Mouse (Mus musculus) CD4-positive, CD25-positive, alpha-beta regulatory T cell, adult 9 weeks (primary cell): ENCODE measurements around the gene Carmil1. TPM values are rescaled to one million over a fixed set of nuclear protein-coding genes. Genes with fewer than 3 reads are reported as not detected.

Source experiments
- polyA plus RNA-seq: library from polyadenylated mRNA; unstranded; fragments of 100-300 nt; shearing (Covaris generic); gene quantifications from one replicate; pipeline ENCODE4 v1.2.1, GENCODE M21; 2017

Gene Carmil1
- 0.98 TPM for polyA plus RNA-seq

DNA sequence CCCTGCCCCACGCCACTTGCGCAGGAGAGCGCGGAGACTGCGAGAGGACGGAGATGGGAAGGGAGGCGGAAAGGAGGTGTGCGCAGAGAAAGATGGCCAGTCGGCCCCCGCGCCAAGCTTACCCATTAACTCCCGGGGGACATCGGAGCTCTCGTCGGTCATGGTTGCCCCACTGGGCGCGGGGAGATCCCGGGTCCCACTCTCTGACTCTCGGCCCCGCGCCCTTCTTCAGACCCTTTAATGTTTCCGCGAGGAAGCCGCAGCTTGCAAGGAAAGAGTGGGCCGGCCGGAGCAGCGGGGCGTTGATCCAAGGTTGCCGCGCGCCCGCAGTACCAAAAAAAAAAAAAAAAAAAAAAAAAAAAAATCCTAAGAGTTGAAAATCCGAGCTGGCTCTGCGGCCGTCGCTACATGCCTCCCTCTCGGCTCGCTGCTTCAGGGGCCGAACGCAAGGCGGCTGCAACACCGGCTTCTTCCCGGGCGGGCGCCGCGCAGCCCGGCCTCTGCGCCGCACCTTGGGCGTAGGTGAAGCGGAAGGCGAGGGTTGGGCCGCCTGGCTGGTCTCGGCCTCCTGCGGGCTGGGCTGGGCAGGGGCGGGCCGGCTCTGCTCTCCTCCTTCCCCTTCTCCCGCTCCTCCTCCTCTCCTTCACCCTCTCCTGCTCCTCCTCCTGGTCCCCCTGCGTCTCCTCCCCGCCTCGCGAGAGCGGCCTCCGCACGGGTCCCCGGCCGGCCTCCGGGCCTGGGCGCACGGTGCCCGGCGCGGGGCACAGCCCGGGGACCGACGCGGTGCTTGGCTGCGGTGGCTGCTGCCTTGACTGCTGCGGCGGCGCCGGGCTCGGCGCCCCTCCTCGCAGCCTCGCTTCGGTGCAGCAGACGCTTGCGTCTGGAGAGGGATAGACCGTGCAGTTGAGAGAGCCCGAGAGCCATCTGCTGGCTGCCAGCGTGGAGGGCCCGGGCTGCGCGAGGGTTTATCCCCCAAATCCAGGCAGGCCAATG lies at the start of gene Carmil1:
Gene Carmil1 (minus strand): TSS at position 357 of the 993 bp plus-strand sequence.

GRCm38 (mm10) chr13:24327201-24327600 lies 46.6 kb upstream of the Carmil1 start, which contains the start of gene Cmah:
Gene Cmah, plus strand, starts transcription at chr13:24327404.

DNA sequence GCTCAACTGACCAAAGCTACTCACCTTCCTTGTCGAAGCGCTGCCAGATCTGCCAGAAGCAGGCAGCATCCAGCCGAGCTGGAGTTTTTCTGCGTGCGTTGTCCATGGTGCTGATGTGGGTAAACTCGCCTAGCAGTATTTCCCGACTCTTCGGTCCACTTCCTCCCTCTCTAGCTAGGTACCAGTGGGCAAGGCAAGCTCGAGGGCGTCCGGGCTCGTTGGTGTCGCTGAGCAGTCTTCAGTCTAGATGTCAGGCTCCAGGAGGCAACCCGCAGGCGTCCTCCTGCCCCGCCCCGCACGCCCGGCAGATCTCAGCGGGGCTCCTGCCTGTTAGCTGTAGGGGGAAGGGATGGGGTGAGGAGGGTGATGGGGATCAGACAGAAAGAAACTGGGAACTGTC lies 289.7 kb downstream of the Carmil1 start, which contains the start of gene Scgn:
Gene Scgn (minus strand): TSS at position 287 of the 400 bp plus-strand sequence.

Other genes with a start within 250 kb of the Carmil1 start
- 74.9 TPM for gene Cmah, start 46.6 kb upstream of the Carmil1 start, polyA plus RNA-seq